Mouse (Mus musculus) liver, adult 2 months (tissue): ENCODE results near the gene Myo1a. TPM values are rescaled to one million over a fixed set of nuclear protein-coding genes. Genes with fewer than 3 reads are reported as not detected.

Source experiments
- DNase-seq: peaks from one replicate; pipeline ENCODE4 v3.0.0-alpha.2; 2011; ENCODE audit warnings: low read depth, low spot score; ENCODE audit errors: extremely low read depth
- H3K27ac ChIP-seq: fragments of 200-500 bp; replicated peaks from 2 replicates; pipeline ENCODE4 v1.5.1; 2012; ENCODE audit warnings: low read depth, mild to moderate bottlenecking, control low read depth, inconsistent platforms, low read length; ENCODE audit not compliant: insufficient read depth
- H3K27me3 ChIP-seq: fragments of 200-500 bp; 2 replicates; pipeline ENCODE4 v1.6.1; 2012; ENCODE audit warnings: mild to moderate bottlenecking, moderate library complexity, low read length, inconsistent platforms; ENCODE audit not compliant: control insufficient read depth, insufficient read depth
- H3K36me3 ChIP-seq: fragments of 200-500 bp; 2 replicates; pipeline ENCODE4 v1.6.1; 2012; ENCODE audit warnings: low read length, inconsistent platforms; ENCODE audit not compliant: control insufficient read depth, insufficient read depth
- H3K4me1 ChIP-seq: fragments of 200-500 bp; 2 replicates; pipeline ENCODE4 v1.6.1; 2011; ENCODE audit warnings: low read length; ENCODE audit not compliant: control insufficient read depth, insufficient read depth
- H3K4me3 ChIP-seq: fragments of 200-500 bp; 2 replicates; pipeline ENCODE4 v1.5.1; 2011; ENCODE audit warnings: low read depth, mild to moderate bottlenecking, control low read depth, low read length, moderate library complexity; ENCODE audit not compliant: insufficient read depth
- H3K79me2 ChIP-seq: fragments of 200-500 bp; 2 replicates; pipeline ENCODE4 v1.6.1; 2012; ENCODE audit warnings: inconsistent platforms, mild to moderate bottlenecking, low read length, moderate library complexity; ENCODE audit not compliant: control insufficient read depth, insufficient read depth
- H3K9ac ChIP-seq: fragments of 200-500 bp; 2 replicates; pipeline ENCODE4 v1.6.1; 2012; ENCODE audit warnings: low read depth, mild to moderate bottlenecking, control low read depth, inconsistent platforms, low read length
- CTCF ChIP-seq: fragments of 200-500 bp; IDR thresholded peaks from 2 replicates; pipeline ENCODE4 v1.5.1; 2011; ENCODE audit warnings: low read depth, low read length, control low read depth
- POLR2A ChIP-seq: fragments of 200-500 bp; IDR thresholded peaks from 2 replicates; pipeline ENCODE4 v1.6.1; 2011; ENCODE audit warnings: low read length, control low read depth; ENCODE audit not compliant: insufficient read depth; ENCODE audit errors: extremely low read depth
- WGBS: fragments of 180-500 bp; shearing (Covaris S2); methylation state at CpG from one replicate; pipeline ENCODE4 v1.1.7; 2018; 5-methylcytosine and 5-hydroxymethylcytosine counted together
- polyA plus RNA-seq: library from polyadenylated mRNA; depleted of rRNA; stranded (reverse); fragments of >200 nt; gene quantifications from 2 replicates; pipeline ENCODE4 v1.2.3, GENCODE M21; 2012
- total RNA-seq: library from RNA; depleted of rRNA; stranded (reverse); fragments of >200 nt; gene quantifications from 2 replicates; pipeline ENCODE4 v1.2.3, GENCODE M21; 2014

The Myo1a gene
- total and polyA plus RNA-seq, 2 experiments: 0.02 to 0.18 TPM

DNA sequence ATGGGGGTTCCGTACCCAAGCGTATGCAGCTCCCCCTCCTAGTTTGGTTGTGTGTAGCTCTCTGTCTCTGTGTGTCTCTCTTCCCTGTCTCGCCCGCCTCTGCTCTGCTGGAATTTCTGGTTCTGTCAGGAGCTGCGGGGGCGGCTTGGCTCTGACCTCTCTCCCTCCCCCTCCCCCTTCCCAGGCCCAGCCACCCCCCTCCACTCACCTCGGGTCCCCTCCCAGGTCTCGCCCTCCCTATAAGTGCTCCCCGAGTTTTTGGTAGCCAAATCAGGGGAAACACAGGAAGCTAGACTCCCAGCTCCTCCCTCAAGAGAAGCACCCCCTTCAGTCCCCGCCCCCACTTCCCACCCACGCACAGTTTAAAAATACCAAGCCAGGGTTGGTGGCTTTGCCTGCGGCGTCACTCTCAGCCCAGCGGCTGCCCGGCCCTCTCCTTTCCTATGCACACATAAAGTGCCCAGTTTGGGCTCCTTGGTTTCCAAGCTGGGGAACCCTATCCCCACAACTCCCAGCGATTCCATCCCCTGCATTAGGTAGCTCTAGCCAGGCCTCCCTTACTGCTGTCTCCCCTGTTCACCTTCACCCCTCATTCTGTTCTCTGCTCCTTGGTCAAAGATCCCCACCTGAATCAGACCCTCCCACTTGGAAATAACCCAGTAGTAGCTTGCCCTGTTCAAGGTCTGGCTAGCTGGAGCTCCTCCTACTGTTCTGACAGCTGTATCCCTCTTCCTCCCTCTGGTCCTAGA, 42.9 kb upstream of the Myo1a start:
- Histone ChIP-seq H3K79me2 (peaks cover 9% of the 10 kb centered on the region; the same call in 1 of the 2 replicates), H3K27me3 (no peaks in the 10 kb centered on the region), H3K9ac (peak overlapping the region; percentile 76), H3K36me3 (peaks cover 6% of the 10 kb centered on the region), H3K4me3 (peak overlapping the region; percentile 57), H3K27ac (peak overlapping the region; percentile 93), H3K4me1 (peaks cover 18% of the 10 kb centered on the region)
- peak; percentile 96 for DNase-seq
- under 1% methylated on average over 16 of the region's 16 CpGs for WGBS
- TF ChIP-seq CTCF (no peak; the same call in 1 of the 2 replicates), POLR2A (peak; percentile 42; the same call in 1 of the 2 replicates)

DNA sequence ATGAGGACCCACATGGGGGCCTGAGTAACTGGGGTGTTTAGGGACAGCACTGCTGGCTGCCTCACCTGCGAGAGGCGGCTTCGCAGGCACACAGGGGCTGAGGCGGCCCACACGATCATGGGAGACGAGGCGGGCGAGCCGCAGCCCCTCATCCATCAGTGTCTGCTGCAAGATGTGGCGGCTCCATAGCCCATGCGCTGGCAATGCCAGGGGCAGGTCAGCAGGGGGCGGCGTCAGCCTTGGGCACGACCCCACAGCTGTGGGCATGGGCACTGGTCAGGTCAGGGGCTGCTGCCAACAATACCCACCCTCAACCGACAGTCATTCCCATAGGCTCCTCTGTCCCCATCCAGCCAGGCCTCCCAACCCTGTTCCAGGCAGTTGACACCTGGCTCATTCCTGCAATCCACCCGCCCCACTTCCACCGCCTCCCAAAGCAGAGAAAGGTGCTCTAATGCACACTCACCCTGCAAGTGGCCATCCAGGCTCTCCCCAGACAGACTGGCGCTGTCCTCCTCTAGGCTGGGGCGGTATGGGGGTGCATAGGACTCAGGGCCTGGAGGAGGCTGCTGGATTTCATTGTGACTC, 42.2 kb upstream of the Myo1a start:
- TF ChIP-seq POLR2A (no peak), CTCF (peak; percentile 17; the same call in 1 of the 2 replicates)
- WGBS: 47% methylated on average over 19 of the region's 19 CpGs
- no peak overlapping the region for H3K4me3 ChIP-seq
- H3K36me3 ChIP-seq: peaks cover 6% of the 10 kb centered on the region
- peak overlapping the region; percentile 21; the same call in 1 of the 2 replicates for H3K9ac ChIP-seq
- peak overlapping the region; percentile 93 for H3K27ac ChIP-seq
- DNase-seq: no peak
- no peaks in the 10 kb centered on the region for H3K27me3 ChIP-seq
- peaks cover 18% of the 10 kb centered on the region for H3K4me1 ChIP-seq
- peaks cover 9% of the 10 kb centered on the region; the same call in 1 of the 2 replicates for H3K79me2 ChIP-seq

DNA sequence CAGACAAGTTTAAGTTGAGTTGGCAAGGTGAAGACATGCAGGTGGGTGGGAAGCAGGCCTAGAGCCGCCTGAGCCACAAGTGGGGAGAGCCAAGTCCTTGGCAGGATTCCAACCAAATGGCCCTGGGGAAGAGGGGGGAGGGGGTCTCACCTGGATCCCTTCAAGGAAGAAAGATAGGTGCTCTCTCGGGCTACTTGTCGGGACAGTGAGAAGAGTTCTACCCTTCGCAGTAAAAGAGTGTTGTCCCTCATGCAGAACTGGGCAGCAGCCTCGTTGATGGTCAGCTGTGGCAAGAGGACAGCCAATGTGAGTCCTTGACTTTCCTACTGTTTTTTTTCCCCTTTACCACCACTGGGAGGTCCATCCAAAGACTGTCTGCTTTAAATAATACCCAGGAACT, 41.4 kb upstream of the Myo1a start:
- peaks cover 9% of the 10 kb centered on the region; the same call in 1 of the 2 replicates for H3K79me2 ChIP-seq
- H3K4me1 ChIP-seq: peaks cover 18% of the 10 kb centered on the region
- no peaks in the 10 kb centered on the region for H3K27me3 ChIP-seq
- no peak overlapping the region for H3K27ac ChIP-seq
- peaks cover 6% of the 10 kb centered on the region for H3K36me3 ChIP-seq
- TF ChIP-seq POLR2A: no peak
- no peak for TF ChIP-seq CTCF
- WGBS: 31% methylated on average over 5 of the region's 5 CpGs
- DNase-seq: no peak
- no peak overlapping the region for H3K4me3 ChIP-seq
- H3K9ac ChIP-seq: no peak overlapping the region

GRCm38 (mm10) chr10:127664166-127664565, 40.8 kb upstream of the Myo1a start:
- Histone ChIP-seq H3K4me3 (no peak overlapping the region), H3K79me2 (peaks cover 9% of the 10 kb centered on the region; the same call in 1 of the 2 replicates), H3K27me3 (no peaks in the 10 kb centered on the region), H3K4me1 (peaks cover 18% of the 10 kb centered on the region), H3K27ac (no peak overlapping the region), H3K36me3 (peaks cover 6% of the 10 kb centered on the region), H3K9ac (no peak overlapping the region)
- TF ChIP-seq CTCF (no peak), POLR2A (no peak)
- no peak for DNase-seq
- WGBS: 81% methylated on average over 16 of the region's 16 CpGs

DNA sequence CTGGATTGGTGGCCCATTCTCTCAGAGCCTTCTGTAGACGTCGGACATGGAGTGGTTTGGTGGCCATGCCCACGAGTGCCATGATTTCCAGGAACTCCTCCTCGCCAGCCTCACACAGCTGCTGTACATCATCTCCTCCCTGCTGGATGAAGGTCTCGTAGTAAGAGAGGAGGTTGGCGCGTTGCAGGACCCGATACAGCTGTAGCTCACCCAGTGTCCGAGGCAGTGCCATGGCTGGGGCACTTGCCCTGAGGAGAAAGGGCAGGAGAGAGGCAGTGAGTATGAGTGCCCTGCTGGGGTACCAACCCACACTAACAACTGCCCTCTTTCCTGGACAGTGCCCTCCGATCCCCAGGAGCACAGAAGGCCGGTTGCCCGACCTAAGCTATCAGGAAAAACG, 40.1 kb upstream of the Myo1a start:
- no peak overlapping the region for H3K27ac ChIP-seq
- 58% methylated on average over 13 of the region's 13 CpGs for WGBS
- H3K4me1 ChIP-seq: peaks cover 18% of the 10 kb centered on the region
- H3K27me3 ChIP-seq: no peaks in the 10 kb centered on the region
- TF ChIP-seq CTCF: no peak
- no peak for TF ChIP-seq POLR2A
- DNase-seq: no peak
- peaks cover 5% of the 10 kb centered on the region for H3K36me3 ChIP-seq
- no peak overlapping the region for H3K4me3 ChIP-seq
- H3K9ac ChIP-seq: peak overlapping the region; percentile 5; the same call in 1 of the 2 replicates
- peaks cover 9% of the 10 kb centered on the region; the same call in 1 of the 2 replicates for H3K79me2 ChIP-seq
